ENCODE assay signal across 26 mouse cellular contexts in the genomic region with DNA sequence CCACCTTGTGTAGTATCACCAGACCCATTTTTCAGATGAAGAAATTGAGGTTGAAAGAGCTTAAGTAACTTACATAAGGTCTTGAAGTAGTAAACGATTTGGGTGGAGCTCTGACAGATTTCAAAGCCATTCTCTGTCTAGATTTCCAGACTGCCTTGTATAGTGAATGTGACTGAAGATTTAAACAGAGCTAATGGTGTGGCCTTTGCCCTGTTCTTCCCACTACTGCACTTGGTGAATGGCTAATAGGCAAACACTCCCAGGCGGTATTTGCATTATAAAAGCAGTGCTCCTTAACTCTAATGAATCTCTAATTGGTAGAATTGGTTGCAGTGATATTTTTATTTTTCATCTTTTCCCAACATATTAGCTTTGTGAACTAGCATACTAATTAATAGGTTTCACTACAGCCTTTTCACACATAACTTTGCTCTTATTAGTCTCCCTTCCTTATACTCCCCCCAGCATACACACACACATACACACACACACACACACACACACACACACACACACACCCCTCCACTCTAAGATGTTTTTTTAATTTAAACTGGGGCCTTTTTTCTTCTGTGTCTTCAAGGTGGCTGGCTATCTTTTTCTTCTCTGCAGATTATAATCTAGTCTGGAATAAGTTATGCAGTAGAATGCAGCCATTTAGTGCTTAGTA.
A peak's percentile ranks its signal among the peaks of the same experiment; 100 is the strongest.
DNase-seq lines count a peak whose midpoint lies in the region; ATAC-seq and TF ChIP-seq lines count a peak whose summit lies in the region.
"Had no signal": no experiment of that assay in that cellular context is flagged by ENCODE, and none has a peak within 500 bp of the region (broad histone marks: within the 10 kb centered on the region; RNA-seq: fewer than 3 reads in every experiment).

No protein-coding gene starts in this region.

- no peaks in the 10 kb centered on the region for H3K36me3 ChIP-seq in hindbrain, embryonic 11.5 days (ENCODE audit: control insufficient read depth, insufficient read depth, low read length)
- H3K36me3 ChIP-seq in hindbrain, postnatal 0 days (ENCODE audit: insufficient read depth, low read length): no peaks in the 10 kb centered on the region
- H3K36me3 ChIP-seq in midbrain, embryonic 15.5 days (replicated peaks): no peaks in the 10 kb centered on the region
- no peaks in the 10 kb centered on the region for H3K36me3 ChIP-seq in midbrain, embryonic 14.5 days (ENCODE audit: control insufficient read depth, insufficient read depth, low read length)
- no peaks in the 10 kb centered on the region for H3K36me3 ChIP-seq in forebrain, embryonic 13.5 days (ENCODE audit: poor library complexity, severe bottlenecking)
- no peaks in the 10 kb centered on the region for H3K36me3 ChIP-seq in liver, postnatal 0 days (replicated peaks; ENCODE audit: insufficient read depth, low read length)
- H3K36me3 ChIP-seq: embryonic facial prominence, embryonic 10.5 days; intestine, embryonic 15.5 days; liver, embryonic 12.5 days had no signal

- H3K27me3 ChIP-seq in hindbrain, embryonic 11.5 days (ENCODE audit: control insufficient read depth, insufficient read depth, low read length): no peaks in the 10 kb centered on the region
- no peaks in the 10 kb centered on the region for H3K27me3 ChIP-seq in hindbrain, postnatal 0 days (ENCODE audit: insufficient read depth, low read length)
- H3K27me3 ChIP-seq in midbrain, embryonic 15.5 days (replicated peaks): no peaks in the 10 kb centered on the region
- no peaks in the 10 kb centered on the region for H3K27me3 ChIP-seq in midbrain, embryonic 14.5 days (ENCODE audit: control insufficient read depth, insufficient read depth, low read length)
- H3K27me3 ChIP-seq in forebrain, embryonic 13.5 days: no peaks in the 10 kb centered on the region
- H3K27me3 ChIP-seq in liver, postnatal 0 days (ENCODE audit: insufficient read depth, low read length): no peaks in the 10 kb centered on the region
- H3K27me3 ChIP-seq: CH12.LX; heart, embryonic 12.5 days; intestine, embryonic 15.5 days; limb, embryonic 13.5 days; liver, embryonic 12.5 days had no signal

- ATAC-seq in hindbrain, embryonic 11.5 days (ENCODE audit: low FRiP score): peak; percentile 73
- no peak for ATAC-seq in hindbrain, postnatal 0 days
- ATAC-seq in midbrain, embryonic 15.5 days (replicated peaks): peak; percentile 55; the same call in 1 of the 2 replicates
- no peak for ATAC-seq in midbrain, embryonic 14.5 days (ENCODE audit: low FRiP score, low TSS enrichment)
- ATAC-seq in forebrain, embryonic 13.5 days: peak; percentile 87
- ATAC-seq in liver, postnatal 0 days: no peak
- ATAC-seq: activated CD4-positive, CD25-positive, alpha-beta regulatory T cell, adult 4 months; intestine, embryonic 15.5 days; liver, embryonic 12.5 days had no signal

- TF ChIP-seq EP300 in liver, postnatal 0 days (IDR thresholded peaks at IDR 0.05; ENCODE audit: low read depth): no peak

- no peak overlapping the region for H3K27ac ChIP-seq in hindbrain, embryonic 11.5 days (ENCODE audit: low read depth, low read length)
- no peak overlapping the region for H3K27ac ChIP-seq in hindbrain, postnatal 0 days
- H3K27ac ChIP-seq in midbrain, embryonic 15.5 days: no peak overlapping the region
- H3K27ac ChIP-seq in midbrain, embryonic 14.5 days (replicated peaks; ENCODE audit: low read depth, low read length): no peak overlapping the region
- H3K27ac ChIP-seq in forebrain, embryonic 13.5 days: no peak overlapping the region
- no peak overlapping the region for H3K27ac ChIP-seq in liver, postnatal 0 days (ENCODE audit: low read depth)
- H3K27ac ChIP-seq: embryonic facial prominence, embryonic 10.5 days; hindbrain, embryonic 10.5 days; intestine, embryonic 15.5 days; limb, embryonic 13.5 days; liver, embryonic 12.5 days had no signal

- no peak for DNase-seq in hindbrain, embryonic 11.5 days (ENCODE audit: low spot score)
- no peak for DNase-seq in hindbrain, postnatal 0 days (ENCODE audit: low spot score)
- DNase-seq in midbrain, embryonic 14.5 days: no peak
- DNase-seq in liver, postnatal 0 days: no peak
- no peak for DNase-seq in kidney, postnatal 10 days
- DNase-seq: adrenal gland, adult 8-10 months; B cell, adult 2 months; cerebellum, adult 2 months; cerebellum, postnatal 25 days; gastrocnemius, postnatal 14 days; heart, adult 11 months; heart, postnatal 10 days; kidney, postnatal 36 days; lung, adult 2 months; lung, postnatal 14 days; thymus, postnatal 14 days had no signal

- H3K9me3 ChIP-seq in hindbrain, embryonic 11.5 days (ENCODE audit: control insufficient read depth, low read length): no peaks in the 10 kb centered on the region
- no peaks in the 10 kb centered on the region for H3K9me3 ChIP-seq in hindbrain, postnatal 0 days (ENCODE audit: low read length)
- H3K9me3 ChIP-seq in midbrain, embryonic 15.5 days: no peaks in the 10 kb centered on the region
- H3K9me3 ChIP-seq in midbrain, embryonic 14.5 days (ENCODE audit: control insufficient read depth, low read length): no peaks in the 10 kb centered on the region
- H3K9me3 ChIP-seq in forebrain, embryonic 13.5 days (replicated peaks): no peaks in the 10 kb centered on the region
- H3K9me3 ChIP-seq in liver, postnatal 0 days (ENCODE audit: low read length): no peaks in the 10 kb centered on the region
- H3K9me3 ChIP-seq: embryonic facial prominence, embryonic 10.5 days; heart, embryonic 12.5 days; hindbrain, embryonic 10.5 days; intestine, embryonic 15.5 days; limb, embryonic 13.5 days; liver, embryonic 12.5 days had no signal

- H3K4me1 ChIP-seq in hindbrain, embryonic 11.5 days (replicated peaks; ENCODE audit: control insufficient read depth, insufficient read depth, low read length): no peaks in the 10 kb centered on the region
- H3K4me1 ChIP-seq in hindbrain, postnatal 0 days (ENCODE audit: insufficient read depth, low read length): no peaks in the 10 kb centered on the region
- peaks cover 5% of the 10 kb centered on the region; the same call in 1 of the 2 replicates for H3K4me1 ChIP-seq in midbrain, embryonic 15.5 days
- 0 out of 2 replicates have a peak, but pooled peaks cover 9% of the 10 kb centered on the region for H3K4me1 ChIP-seq in midbrain, embryonic 14.5 days (ENCODE audit: control insufficient read depth, insufficient read depth, low read length)
- H3K4me1 ChIP-seq in forebrain, embryonic 13.5 days: peaks cover 17% of the 10 kb centered on the region
- H3K4me1 ChIP-seq in liver, postnatal 0 days (ENCODE audit: insufficient read depth): no peaks in the 10 kb centered on the region
- H3K4me1 ChIP-seq: embryonic facial prominence, embryonic 10.5 days; heart, embryonic 12.5 days; limb, embryonic 13.5 days; liver, embryonic 12.5 days had no signal

- WGBS in hindbrain, embryonic 11.5 days: 61% methylated on average over 2 of the region's 2 CpGs
- WGBS in hindbrain, postnatal 0 days: 50% methylated on average over 2 of the region's 2 CpGs
- 50% methylated on average over 2 of the region's 2 CpGs for WGBS in midbrain, embryonic 15.5 days
- WGBS in midbrain, embryonic 14.5 days: 72% methylated on average over 2 of the region's 2 CpGs
- WGBS in forebrain, embryonic 13.5 days: 31% methylated on average over 2 of the region's 2 CpGs
- 69% methylated on average over 2 of the region's 2 CpGs for WGBS in liver, postnatal 0 days (ENCODE audit: insufficient replicate concordance)

- no peak for TF ChIP-seq CTCF in hindbrain, postnatal 0 days (IDR thresholded peaks at IDR 0.05; ENCODE audit: low read depth)
- no peak for TF ChIP-seq CTCF in liver, postnatal 0 days (IDR thresholded peaks at IDR 0.05; ENCODE audit: low read depth)

- H3K4me3 ChIP-seq in hindbrain, embryonic 11.5 days (ENCODE audit: low read depth, low read length): no peak overlapping the region
- H3K4me3 ChIP-seq in hindbrain, postnatal 0 days (ENCODE audit: low read length): no peak overlapping the region
- no peak overlapping the region for H3K4me3 ChIP-seq in midbrain, embryonic 15.5 days
- no peak overlapping the region for H3K4me3 ChIP-seq in midbrain, embryonic 14.5 days (replicated peaks; ENCODE audit: low read depth, low read length)
- H3K4me3 ChIP-seq in forebrain, embryonic 13.5 days: no peak overlapping the region
- H3K4me3 ChIP-seq in liver, postnatal 0 days (ENCODE audit: low read depth, low read length): no peak overlapping the region
- H3K4me3 ChIP-seq: embryonic facial prominence, embryonic 10.5 days; heart, embryonic 12.5 days; hindbrain, embryonic 10.5 days; intestine, embryonic 15.5 days; limb, embryonic 13.5 days; liver, embryonic 12.5 days had no signal

- no peak overlapping the region for H3K9ac ChIP-seq in hindbrain, embryonic 11.5 days (ENCODE audit: low read depth, low read length)
- H3K9ac ChIP-seq in hindbrain, postnatal 0 days (replicated peaks; ENCODE audit: low read length): no peak overlapping the region
- H3K9ac ChIP-seq in midbrain, embryonic 15.5 days: no peak overlapping the region
- H3K9ac ChIP-seq in midbrain, embryonic 14.5 days (replicated peaks; ENCODE audit: low read length): no peak overlapping the region
- no peak overlapping the region for H3K9ac ChIP-seq in forebrain, embryonic 13.5 days
- H3K9ac ChIP-seq in liver, postnatal 0 days (replicated peaks): no peak overlapping the region
- H3K9ac ChIP-seq: heart, embryonic 12.5 days; intestine, embryonic 15.5 days; limb, embryonic 13.5 days; liver, embryonic 12.5 days had no signal

- H3K4me2 ChIP-seq in hindbrain, embryonic 11.5 days (replicated peaks; ENCODE audit: low read depth, low read length): no peak overlapping the region
- no peak overlapping the region for H3K4me2 ChIP-seq in hindbrain, postnatal 0 days (ENCODE audit: low read depth, low read length)
- H3K4me2 ChIP-seq in midbrain, embryonic 15.5 days: no peak overlapping the region
- H3K4me2 ChIP-seq in midbrain, embryonic 14.5 days (ENCODE audit: low read length): no peak overlapping the region
- no peak overlapping the region for H3K4me2 ChIP-seq in forebrain, embryonic 13.5 days
- no peak overlapping the region for H3K4me2 ChIP-seq in liver, postnatal 0 days (ENCODE audit: low read depth, low read length)
- H3K4me2 ChIP-seq: heart, embryonic 12.5 days; intestine, embryonic 15.5 days; limb, embryonic 13.5 days; liver, embryonic 12.5 days had no signal

Comparison
In these comparisons a context has a peak if more than half of its experiments do, and no peak if none do; other contexts are left out.
1. ATAC-seq: peak in hindbrain, embryonic 11.5 days (single experiment), midbrain, embryonic 15.5 days (single experiment) and forebrain, embryonic 13.5 days (single experiment); none in hindbrain, postnatal 0 days (single experiment), midbrain, embryonic 14.5 days (single experiment) and liver, postnatal 0 days (single experiment).